Mouse (Mus musculus): Measurements from ENCODE around the gene Krt6a. TPM values are rescaled to one million over a fixed set of nuclear protein-coding genes. Genes with fewer than 3 reads are reported as not detected.

Krt6a gene
- 0.38 TPM in 1 of 2 replicates, not detected in the other for polyA plus RNA-seq (2014; fragmentation: Nextera tagmentation; extraction: Ambion mirVana)

- DNase-seq (ENCODE audit: low spot score) (no peak), ATAC-seq (ENCODE audit: insufficient number of reproducible peaks, low FRiP score, low TSS enrichment, low read depth) (no peak)
- H3K9me3 ChIP-seq (ENCODE audit: control insufficient read depth, low read length): no peaks in the 10 kb centered on the region
- H3K4me1 ChIP-seq (ENCODE audit: control insufficient read depth, insufficient read depth, low read length): no peaks in the 10 kb centered on the region
- no peaks in the 10 kb centered on the region for H3K36me3 ChIP-seq (ENCODE audit: control insufficient read depth, insufficient read depth, low read length)
- no peak within 1 kb of the TSS for H3K27ac ChIP-seq (replicated peaks; ENCODE audit: low read depth, low read length)
- WGBS: 84% methylated on average over 5 of the region's 5 CpGs
- no peak within 1 kb of the TSS for H3K4me3 ChIP-seq (ENCODE audit: low read depth, low read length)
- no peaks in the 10 kb centered on the region for H3K27me3 ChIP-seq (ENCODE audit: control insufficient read depth, insufficient read depth, low read length)
- H3K4me2 ChIP-seq (ENCODE audit: low read depth, severe bottlenecking): no peak within 1 kb of the TSS
- no peak within 1 kb of the TSS for H3K9ac ChIP-seq (ENCODE audit: low read length)
Observed at GRCm38 (mm10) chr15:101694207-101694606, at the start of gene Krt6a. TSS of gene Krt6a (minus strand) at chr15:101694307.

GRCm38 (mm10) chr15:101742711-101743110, 48.6 kb upstream of the Krt6a start, which contains the start of gene Krt71:
TSS of gene Krt71 (minus strand) at chr15:101743109.
- no peaks in the 10 kb centered on the region for H3K4me1 ChIP-seq (ENCODE audit: control insufficient read depth, insufficient read depth, low read length)
- no peak within 1 kb of the TSS for H3K27ac ChIP-seq (replicated peaks; ENCODE audit: low read depth, low read length)
- no peaks in the 10 kb centered on the region for H3K27me3 ChIP-seq (ENCODE audit: control insufficient read depth, insufficient read depth, low read length)
- H3K9me3 ChIP-seq (ENCODE audit: control insufficient read depth, low read length): no peaks in the 10 kb centered on the region
- no peak within 1 kb of the TSS for H3K4me2 ChIP-seq (ENCODE audit: low read depth, severe bottlenecking)
- no peak within 1 kb of the TSS for H3K9ac ChIP-seq (ENCODE audit: low read length)
- ATAC-seq (ENCODE audit: insufficient number of reproducible peaks, low FRiP score, low TSS enrichment, low read depth) (no peak), DNase-seq (ENCODE audit: low spot score) (no peak)
- 61% methylated on average over 14 of the region's 14 CpGs for WGBS
- no peaks in the 10 kb centered on the region for H3K36me3 ChIP-seq (ENCODE audit: control insufficient read depth, insufficient read depth, low read length)
- no peak within 1 kb of the TSS for H3K4me3 ChIP-seq (ENCODE audit: low read depth, low read length)

- WGBS: 78% methylated on average over 7 of the region's 7 CpGs
- H3K4me1 ChIP-seq (ENCODE audit: control insufficient read depth, insufficient read depth, low read length): no peaks in the 10 kb centered on the region
- no peak overlapping the region for H3K9ac ChIP-seq (ENCODE audit: low read length)
- H3K4me3 ChIP-seq (ENCODE audit: low read depth, low read length): no peak overlapping the region
- no peak overlapping the region for H3K4me2 ChIP-seq (ENCODE audit: low read depth, severe bottlenecking)
- H3K27ac ChIP-seq (replicated peaks; ENCODE audit: low read depth, low read length): no peak overlapping the region
- H3K36me3 ChIP-seq (ENCODE audit: control insufficient read depth, insufficient read depth, low read length): no peaks in the 10 kb centered on the region
- ATAC-seq (ENCODE audit: insufficient number of reproducible peaks, low FRiP score, low TSS enrichment, low read depth) (no peak), DNase-seq (ENCODE audit: low spot score) (no peak)
- no peaks in the 10 kb centered on the region for H3K27me3 ChIP-seq (ENCODE audit: control insufficient read depth, insufficient read depth, low read length)
- no peaks in the 10 kb centered on the region for H3K9me3 ChIP-seq (ENCODE audit: control insufficient read depth, low read length)
Observed at GRCm38 (mm10) chr15:101737786-101738185, 43.7 kb upstream of the Krt6a start.

DNA sequence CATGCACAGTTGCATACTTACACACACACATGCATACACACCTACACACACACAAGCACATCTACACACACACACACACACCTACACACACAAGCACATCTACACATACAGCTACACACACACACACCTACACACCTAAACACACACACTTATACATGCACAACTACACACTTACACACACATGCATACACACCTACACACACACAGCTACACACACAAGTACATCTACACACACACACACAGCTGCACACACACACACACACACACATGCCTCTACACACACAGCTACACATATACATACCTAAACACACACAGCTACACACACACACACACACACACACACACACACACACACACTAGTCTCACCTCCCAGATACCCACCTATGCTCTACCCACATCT, 36.5 kb upstream of the Krt6a start:
- Histone ChIP-seq H3K27me3 (ENCODE audit: control insufficient read depth, insufficient read depth, low read length) (no peaks in the 10 kb centered on the region), H3K4me3 (ENCODE audit: low read depth, low read length) (no peak overlapping the region), H3K36me3 (ENCODE audit: control insufficient read depth, insufficient read depth, low read length) (no peaks in the 10 kb centered on the region), H3K9ac (ENCODE audit: low read length) (no peak overlapping the region), H3K4me2 (ENCODE audit: low read depth, severe bottlenecking) (no peak overlapping the region), H3K9me3 (ENCODE audit: control insufficient read depth, low read length) (no peaks in the 10 kb centered on the region), H3K4me1 (ENCODE audit: control insufficient read depth, insufficient read depth, low read length) (no peaks in the 10 kb centered on the region), H3K27ac (replicated peaks; ENCODE audit: low read depth, low read length) (no peak overlapping the region)
- no peak for ATAC-seq (ENCODE audit: insufficient number of reproducible peaks, low FRiP score, low TSS enrichment, low read depth)
- no peak for DNase-seq (ENCODE audit: low spot score)

GRCm38 (mm10) chr15:101724686-101725085, 30.6 kb upstream of the Krt6a start:
- no peak for DNase-seq (ENCODE audit: low spot score)
- H3K36me3 ChIP-seq (ENCODE audit: control insufficient read depth, insufficient read depth, low read length): no peaks in the 10 kb centered on the region
- H3K9me3 ChIP-seq (ENCODE audit: control insufficient read depth, low read length): no peaks in the 10 kb centered on the region
- H3K4me3 ChIP-seq (ENCODE audit: low read depth, low read length): no peak overlapping the region
- no peak overlapping the region for H3K27ac ChIP-seq (replicated peaks; ENCODE audit: low read depth, low read length)
- H3K9ac ChIP-seq (ENCODE audit: low read length): no peak overlapping the region
- no peak for ATAC-seq (ENCODE audit: insufficient number of reproducible peaks, low FRiP score, low TSS enrichment, low read depth)
- whole genome bisulfite sequencing: 45% methylated on average over 5 of the region's 5 CpGs
- no peak overlapping the region for H3K4me2 ChIP-seq (ENCODE audit: low read depth, severe bottlenecking)
- no peaks in the 10 kb centered on the region for H3K27me3 ChIP-seq (ENCODE audit: control insufficient read depth, insufficient read depth, low read length)
- H3K4me1 ChIP-seq (ENCODE audit: control insufficient read depth, insufficient read depth, low read length): no peaks in the 10 kb centered on the region

- ATAC-seq (ENCODE audit: insufficient number of reproducible peaks, low FRiP score, low TSS enrichment, low read depth): no peak
- H3K27me3 ChIP-seq (ENCODE audit: control insufficient read depth, insufficient read depth, low read length): no peaks in the 10 kb centered on the region
- WGBS: 78% methylated on average over 3 of the region's 3 CpGs
- H3K9ac ChIP-seq (ENCODE audit: low read length): no peak overlapping the region
- no peaks in the 10 kb centered on the region for H3K9me3 ChIP-seq (ENCODE audit: control insufficient read depth, low read length)
- H3K4me3 ChIP-seq (ENCODE audit: low read depth, low read length): no peak overlapping the region
- H3K4me1 ChIP-seq (ENCODE audit: control insufficient read depth, insufficient read depth, low read length): no peaks in the 10 kb centered on the region
- no peaks in the 10 kb centered on the region for H3K36me3 ChIP-seq (ENCODE audit: control insufficient read depth, insufficient read depth, low read length)
- H3K4me2 ChIP-seq (ENCODE audit: low read depth, severe bottlenecking): no peak overlapping the region
- no peak for DNase-seq (ENCODE audit: low spot score)
- no peak overlapping the region for H3K27ac ChIP-seq (replicated peaks; ENCODE audit: low read depth, low read length)
Observed at GRCm38 (mm10) chr15:101715831-101716230, 21.7 kb upstream of the Krt6a start.

DNA sequence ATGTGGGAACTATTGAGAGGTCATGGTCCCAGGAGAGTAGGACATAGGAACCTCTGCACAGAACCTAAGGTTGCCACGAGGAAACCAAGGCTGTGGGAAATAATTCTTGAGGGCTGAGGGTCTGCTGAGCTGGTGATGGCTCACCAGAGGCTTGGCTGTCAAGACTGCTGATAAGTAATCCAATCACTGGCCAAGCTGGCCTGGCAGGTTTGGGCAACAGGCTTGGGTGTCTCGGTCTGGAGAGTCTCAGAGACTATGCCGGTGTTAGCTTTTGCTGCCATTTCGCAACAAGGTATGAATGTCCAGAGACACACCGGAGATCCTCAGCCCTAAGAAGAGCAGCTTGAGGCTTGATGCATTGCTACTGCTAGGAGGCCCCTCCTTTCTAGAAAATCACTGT, 20.2 kb upstream of the Krt6a start:
- Histone ChIP-seq H3K4me2 (ENCODE audit: low read depth, severe bottlenecking) (no peak overlapping the region), H3K36me3 (ENCODE audit: control insufficient read depth, insufficient read depth, low read length) (no peaks in the 10 kb centered on the region), H3K4me1 (ENCODE audit: control insufficient read depth, insufficient read depth, low read length) (no peaks in the 10 kb centered on the region), H3K9ac (ENCODE audit: low read length) (no peak overlapping the region), H3K27me3 (ENCODE audit: control insufficient read depth, insufficient read depth, low read length) (no peaks in the 10 kb centered on the region), H3K9me3 (ENCODE audit: control insufficient read depth, low read length) (no peaks in the 10 kb centered on the region), H3K4me3 (ENCODE audit: low read depth, low read length) (no peak overlapping the region), H3K27ac (replicated peaks; ENCODE audit: low read depth, low read length) (no peak overlapping the region)
- ATAC-seq (ENCODE audit: insufficient number of reproducible peaks, low FRiP score, low TSS enrichment, low read depth) (no peak), DNase-seq (ENCODE audit: low spot score) (no peak)
- WGBS: 73% methylated on average over 5 of the region's 5 CpGs

GRCm38 (mm10) chr15:101713731-101714130, 19.6 kb upstream of the Krt6a start:
- Histone ChIP-seq H3K4me3 (ENCODE audit: low read depth, low read length) (no peak overlapping the region), H3K27ac (replicated peaks; ENCODE audit: low read depth, low read length) (no peak overlapping the region), H3K27me3 (ENCODE audit: control insufficient read depth, insufficient read depth, low read length) (no peaks in the 10 kb centered on the region), H3K36me3 (ENCODE audit: control insufficient read depth, insufficient read depth, low read length) (no peaks in the 10 kb centered on the region), H3K9ac (ENCODE audit: low read length) (no peak overlapping the region), H3K4me1 (ENCODE audit: control insufficient read depth, insufficient read depth, low read length) (no peaks in the 10 kb centered on the region), H3K4me2 (ENCODE audit: low read depth, severe bottlenecking) (no peak overlapping the region), H3K9me3 (ENCODE audit: control insufficient read depth, low read length) (no peaks in the 10 kb centered on the region)
- DNase-seq (ENCODE audit: low spot score) (no peak), ATAC-seq (ENCODE audit: insufficient number of reproducible peaks, low FRiP score, low TSS enrichment, low read depth) (no peak)
- 76% methylated on average over 8 of the region's 8 CpGs for WGBS

GRCm38 (mm10) chr15:101712720-101713119, 18.6 kb upstream of the Krt6a start, which contains the start of gene Krt5:
TSS of gene Krt5 (minus strand) at chr15:101712898.
- Histone ChIP-seq H3K27me3 (ENCODE audit: control insufficient read depth, insufficient read depth, low read length) (no peaks in the 10 kb centered on the region), H3K36me3 (ENCODE audit: control insufficient read depth, insufficient read depth, low read length) (no peaks in the 10 kb centered on the region), H3K9me3 (ENCODE audit: control insufficient read depth, low read length) (no peaks in the 10 kb centered on the region), H3K4me2 (ENCODE audit: low read depth, severe bottlenecking) (no peak within 1 kb of the TSS), H3K9ac (ENCODE audit: low read length) (0 out of 2 replicates have a peak within 1 kb of the TSS, but pooled peaks have one; percentile 1), H3K4me3 (ENCODE audit: low read depth, low read length) (no peak within 1 kb of the TSS), H3K4me1 (ENCODE audit: control insufficient read depth, insufficient read depth, low read length) (no peaks in the 10 kb centered on the region), H3K27ac (replicated peaks; ENCODE audit: low read depth, low read length) (no peak within 1 kb of the TSS)
- ATAC-seq (ENCODE audit: insufficient number of reproducible peaks, low FRiP score, low TSS enrichment, low read depth): no peak
- WGBS: 51% methylated on average over 13 of the region's 13 CpGs
- DNase-seq (ENCODE audit: low spot score): no peak

Data from limb, embryonic 11.5 days (tissue).